Mouse (Mus musculus) testis, adult 2 months (tissue): ENCODE measurements around the gene Gpr173. TPM values are rescaled to one million over a fixed set of nuclear protein-coding genes. Genes with fewer than 3 reads are reported as not detected.
A peak's percentile ranks its signal among the peaks of the same experiment; 100 is the strongest.
"Not testable (repeated sequence)": the region's sequence is repeated elsewhere in the genome, so short reads cannot be mapped to it uniquely, and the experiment has no call there.

Source experiments
- H3K27ac ChIP-seq: fragments of 200-500 bp; 2 replicates; pipeline ENCODE4 v1.5.1; 2012; ENCODE audit warnings: low read depth, low read length; ENCODE audit not compliant: control insufficient read depth, insufficient read depth
- H3K27me3 ChIP-seq: fragments of 200-500 bp; 2 replicates; pipeline ENCODE4 v1.6.1; 2012; ENCODE audit warnings: mild to moderate bottlenecking, low read length, moderate library complexity; ENCODE audit not compliant: control insufficient read depth, insufficient read depth
- H3K36me3 ChIP-seq: fragments of 200-500 bp; 2 replicates; pipeline ENCODE4 v1.6.1; 2012; ENCODE audit warnings: mild to moderate bottlenecking, low read length; ENCODE audit not compliant: control insufficient read depth, insufficient read depth
- H3K4me1 ChIP-seq: fragments of 200-500 bp; 2 replicates; pipeline ENCODE4 v1.6.1; 2012; ENCODE audit warnings: low read length; ENCODE audit not compliant: control insufficient read depth, insufficient read depth
- H3K4me3 ChIP-seq: fragments of 200-500 bp; 2 replicates; pipeline ENCODE4 v1.5.1; 2012; ENCODE audit warnings: low read depth, mild to moderate bottlenecking, low read length, moderate library complexity, mixed read lengths; ENCODE audit not compliant: control insufficient read depth
- CTCF ChIP-seq: fragments of 200-500 bp; IDR thresholded peaks from 2 replicates; pipeline ENCODE4 v1.5.1; 2012; ENCODE audit warnings: low read depth, mild to moderate bottlenecking, inconsistent platforms, low read length, moderate library complexity; ENCODE audit not compliant: control insufficient read depth, insufficient read depth, insufficient replicate concordance
- POLR2A ChIP-seq: fragments of 200-500 bp; IDR thresholded peaks from 2 replicates; pipeline ENCODE4 v1.6.1; 2012; ENCODE audit warnings: low read depth, mild to moderate bottlenecking, inconsistent platforms, low read length, moderate library complexity; ENCODE audit not compliant: control insufficient read depth
- polyA plus RNA-seq: library from polyadenylated mRNA; depleted of rRNA; stranded (reverse); fragments of >200 nt; gene quantifications from 2 replicates; pipeline ENCODE4 v1.2.3, GENCODE M21; 2012

The Gpr173 gene
- polyA plus RNA-seq, 1 experiment = 0.38 TPM

DNA sequence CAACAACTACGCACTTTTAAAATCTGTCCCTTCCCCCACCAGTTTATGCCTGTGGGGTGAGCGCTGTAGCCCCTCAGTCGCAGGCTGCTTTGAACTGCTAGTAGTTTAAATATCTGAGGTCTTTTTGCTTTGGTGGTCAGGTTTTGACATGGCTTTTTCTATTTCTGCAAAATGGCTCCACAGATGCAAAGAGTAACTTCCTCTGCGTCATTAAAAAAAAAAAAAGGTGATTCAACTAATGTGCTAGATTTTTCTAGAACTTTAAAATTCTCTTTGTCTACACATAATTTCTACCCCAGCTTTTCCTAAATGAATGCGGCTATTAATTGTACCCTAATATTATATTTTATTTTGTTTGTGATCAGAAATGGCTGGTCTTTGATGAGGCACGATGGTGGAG lies 25.6 kb downstream of the Gpr173 start:
- TF ChIP-seq CTCF (no peak), POLR2A (no peak)
- peaks cover 9% of the 10 kb centered on the region for H3K4me1 ChIP-seq
- H3K27ac ChIP-seq = peak overlapping the region; percentile 71
- peak overlapping the region; percentile 63 for H3K4me3 ChIP-seq
- H3K27me3 ChIP-seq = no peaks in the 10 kb centered on the region
- no peaks in the 10 kb centered on the region for H3K36me3 ChIP-seq

DNA sequence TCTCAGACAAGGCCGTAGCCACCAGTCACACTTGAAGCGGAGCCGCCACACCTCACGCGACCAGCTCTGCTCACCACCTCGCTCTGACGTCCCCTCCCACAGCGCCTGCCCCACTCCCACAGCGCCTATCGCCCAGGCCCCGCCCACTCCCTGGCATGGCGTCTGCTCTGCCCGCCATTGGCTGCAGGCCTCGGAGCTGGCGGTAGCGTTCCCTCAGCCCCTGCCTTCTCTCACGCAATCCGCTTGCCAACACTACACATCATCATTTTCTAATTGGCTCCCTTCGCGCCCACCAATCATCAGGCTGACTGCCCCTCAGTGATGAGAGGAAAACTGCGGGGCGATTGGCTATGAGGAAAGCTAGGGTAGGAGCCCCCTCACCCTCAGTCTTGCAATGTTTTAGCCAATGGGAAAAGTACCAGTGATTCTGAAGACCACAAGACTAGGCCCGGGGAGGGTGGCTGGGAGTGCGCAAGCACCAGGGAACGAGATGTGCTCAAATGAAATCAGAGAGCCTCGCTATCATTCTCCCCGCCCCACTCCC lies 26.1 kb downstream of the Gpr173 start, which contains the start of gene Tspyl2:
Gene Tspyl2 (minus strand): TSS at position 68 of the 544 bp plus-strand sequence.
- Histone ChIP-seq H3K4me1 (peaks cover 9% of the 10 kb centered on the region), H3K4me3 (peak within 1 kb of the TSS; percentile 63), H3K27ac (peak within 1 kb of the TSS; percentile 71), H3K27me3 (no peaks in the 10 kb centered on the region), H3K36me3 (no peaks in the 10 kb centered on the region)
- TF ChIP-seq POLR2A (peak; percentile 78), CTCF (no peak)

DNA sequence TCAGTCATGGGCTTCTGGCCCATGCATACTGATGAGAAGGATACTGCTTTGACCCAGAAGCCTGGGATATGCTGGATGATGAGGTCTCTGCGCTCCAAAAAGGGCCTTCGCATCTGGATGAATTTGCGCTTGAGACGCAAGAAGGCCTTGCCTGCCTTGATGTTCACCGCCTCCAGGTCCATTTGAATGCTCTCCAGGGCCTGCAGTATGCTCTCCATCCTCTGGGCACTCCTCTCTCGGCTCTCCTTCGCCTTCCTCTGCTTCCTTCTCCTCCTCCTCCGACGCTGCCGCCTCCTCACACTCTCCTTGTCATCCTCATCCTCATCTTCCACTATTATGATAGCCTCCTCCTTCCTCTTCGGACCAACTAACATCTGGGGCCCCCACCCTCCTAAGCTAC lies 27.0 kb downstream of the Gpr173 start:
- no peaks in the 10 kb centered on the region for H3K27me3 ChIP-seq
- TF ChIP-seq POLR2A (no peak), CTCF (no peak)
- H3K4me3 ChIP-seq = peak overlapping the region; percentile 63
- H3K4me1 ChIP-seq = peaks cover 11% of the 10 kb centered on the region
- H3K27ac ChIP-seq = peak overlapping the region; percentile 63; the same call in 1 of the 2 replicates
- H3K36me3 ChIP-seq = no peaks in the 10 kb centered on the region

DNA sequence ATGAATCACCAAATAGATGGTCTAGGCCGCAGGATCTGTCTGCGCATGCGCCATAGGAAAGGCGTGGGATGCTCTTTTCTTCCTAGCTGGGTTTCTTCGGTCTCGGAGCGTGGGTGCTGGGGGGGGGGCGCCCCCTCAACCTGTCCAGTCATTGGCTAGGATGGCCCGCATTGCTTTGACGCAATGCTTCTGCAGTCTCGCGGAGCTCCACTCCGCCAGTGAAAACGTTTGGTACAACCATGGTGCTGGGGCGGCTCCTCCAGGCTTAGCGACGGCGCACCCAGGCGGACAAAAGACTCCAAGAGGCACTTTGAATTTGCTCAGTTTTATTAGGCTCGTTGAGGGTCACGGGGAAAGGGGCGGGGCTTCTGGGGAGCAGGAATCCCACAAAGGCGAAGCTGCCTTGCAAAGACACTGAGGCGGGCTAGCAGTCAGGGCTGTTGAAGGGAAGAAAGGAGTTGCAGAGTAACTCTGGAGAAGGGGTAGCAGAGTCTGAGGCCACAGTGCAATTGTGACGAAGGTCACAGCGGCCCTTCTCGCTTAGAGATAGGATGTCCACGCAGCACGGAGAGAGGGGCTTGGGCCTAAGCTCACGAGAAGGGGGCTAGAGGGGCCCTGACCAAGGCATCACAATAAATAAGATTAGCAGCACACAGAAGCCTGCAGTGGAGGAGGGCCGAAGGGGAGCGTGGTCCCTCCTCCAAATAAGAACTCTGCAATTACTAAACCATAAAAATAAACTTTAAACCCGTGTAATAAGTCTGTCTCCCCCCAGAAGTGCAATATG lies 31.8 kb downstream of the Gpr173 start:
- Histone ChIP-seq H3K27me3 (no peaks in the 10 kb centered on the region), H3K27ac (peak overlapping the region; percentile 82), H3K4me1 (peaks cover 7% of the 10 kb centered on the region), H3K36me3 (no peaks in the 10 kb centered on the region), H3K4me3 (peak overlapping the region; percentile 66)
- TF ChIP-seq CTCF (no peak), POLR2A (0 out of 2 replicates have a peak, but pooled peaks have one; percentile 34)

DNA sequence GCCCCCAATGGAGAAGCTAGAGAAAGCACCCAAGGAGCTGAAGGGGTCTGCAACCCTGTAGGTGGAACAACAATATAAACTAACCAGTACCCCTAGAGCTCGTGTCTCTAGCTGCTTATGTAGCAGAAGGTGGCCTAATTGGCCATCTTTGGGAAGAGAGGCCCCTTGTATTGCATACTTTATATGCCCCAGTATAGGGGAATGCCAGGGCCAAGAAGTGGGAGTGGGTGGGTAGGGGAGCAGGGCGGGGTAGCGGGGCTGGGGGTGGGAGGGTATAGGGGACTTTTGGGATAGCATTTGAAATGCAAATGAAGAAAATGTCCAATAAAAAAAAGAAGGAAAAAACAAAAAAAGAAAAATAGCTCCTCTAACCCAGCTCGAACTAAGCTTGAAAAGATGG lies 32.4 kb downstream of the Gpr173 start:
- not testable (repeated sequence) for H3K4me1 ChIP-seq, H3K27ac ChIP-seq, H3K27me3 ChIP-seq, H3K4me3 ChIP-seq, H3K36me3 ChIP-seq

DNA sequence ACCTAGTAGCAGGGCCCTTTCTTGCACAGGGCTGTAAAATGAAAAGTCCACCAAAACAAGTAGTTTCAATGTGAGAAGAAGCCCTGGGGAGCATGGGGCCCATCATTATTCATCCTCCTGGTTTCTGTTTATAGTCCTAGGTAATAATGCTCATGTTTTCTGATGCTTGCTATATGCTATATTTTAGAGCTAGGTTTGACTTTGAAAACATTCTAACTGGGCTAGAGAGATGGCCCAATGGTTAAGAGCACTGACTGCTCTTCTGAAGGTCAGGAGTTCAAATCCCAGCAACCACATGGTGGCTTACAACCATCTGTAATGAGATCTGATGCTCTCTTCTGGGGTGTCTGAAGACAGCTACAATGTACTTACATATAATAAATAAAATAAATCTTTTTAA lies 39.1 kb downstream of the Gpr173 start:
- H3K27me3 ChIP-seq, H3K36me3 ChIP-seq, H3K4me1 ChIP-seq, H3K27ac ChIP-seq, H3K4me3 ChIP-seq: not testable (repeated sequence)

DNA sequence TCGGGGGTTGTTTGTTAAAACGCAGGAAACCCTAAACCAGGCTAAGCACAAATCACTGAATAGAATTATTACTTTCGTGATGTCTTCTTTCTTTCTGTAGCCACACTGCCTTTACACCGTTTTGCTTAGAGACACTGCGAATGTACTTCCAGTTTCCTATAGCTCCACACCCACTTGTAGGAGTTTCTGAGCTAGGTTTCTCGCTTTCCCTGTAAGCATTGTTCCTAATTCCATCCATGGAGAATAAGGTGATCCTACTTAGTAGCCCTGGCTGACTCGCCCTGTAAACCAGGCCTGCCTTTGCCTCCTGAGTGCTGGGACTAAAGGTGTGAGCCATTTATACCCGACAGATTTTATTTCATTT lies 40.8 kb downstream of the Gpr173 start:
- Histone ChIP-seq H3K36me3 (no peaks in the 10 kb centered on the region), H3K27me3 (no peaks in the 10 kb centered on the region), H3K27ac (peak overlapping the region; percentile 21; the same call in 1 of the 2 replicates), H3K4me3 (peak overlapping the region; percentile 74), H3K4me1 (no peaks in the 10 kb centered on the region)
- TF ChIP-seq POLR2A (no peak), CTCF (no peak)
